Mouse (Mus musculus) stomach, embryonic 15.5 days (tissue): ENCODE measurements at regions not wholly inside any gene's neighbourhood (a gene's known extent, or its start where the extent isn't known, plus 50 kb on each side); places are given as distances from the start of the nearest gene placed in this dataset.

Experiments
- ATAC-seq: fragments of 200-750 bp; cut with Nextera tagmentation; 2 replicates; pipeline ENCODE4 v1.8.0; 2017; ENCODE audit warnings: low read depth, moderate number of reproducible peaks, moderate TSS enrichment; ENCODE audit not compliant: insufficient read depth, low FRiP score
- H3K27ac ChIP-seq: fragments of 300-500 bp; sonication (generic); 2 replicates; pipeline ENCODE4 v1.5.1; 2015; ENCODE audit warnings: mild to moderate bottlenecking, inconsistent platforms
- H3K27me3 ChIP-seq: fragments of 300-500 bp; sonication (generic); replicated peaks from 2 replicates; pipeline ENCODE4 v1.6.1; 2015; ENCODE audit warnings: inconsistent platforms
- H3K36me3 ChIP-seq: fragments of 300-500 bp; sonication (generic); 2 replicates; pipeline ENCODE4 v1.6.1; 2015; ENCODE audit warnings: inconsistent platforms
- H3K4me1 ChIP-seq: fragments of 300-500 bp; sonication (generic); 2 replicates; pipeline ENCODE4 v1.6.1; 2015; ENCODE audit warnings: inconsistent platforms
- H3K4me2 ChIP-seq: fragments of 300-500 bp; sonication (generic); 2 replicates; pipeline ENCODE4 v1.6.1; 2015; ENCODE audit warnings: mild to moderate bottlenecking, inconsistent platforms
- H3K4me3 ChIP-seq: fragments of 300-500 bp; sonication (generic); replicated peaks from 2 replicates; pipeline ENCODE4 v1.5.1; 2015; ENCODE audit warnings: inconsistent platforms
- H3K9ac ChIP-seq: fragments of 300-500 bp; sonication (generic); 2 replicates; pipeline ENCODE4 v1.6.1; 2015; ENCODE audit warnings: inconsistent platforms
- H3K9me3 ChIP-seq: fragments of 300-500 bp; sonication (generic); 2 replicates; pipeline ENCODE4 v1.6.1; 2016; ENCODE audit warnings: inconsistent platforms
- WGBS: fragments of 180-500 bp; shearing (Covaris S2); methylation state at CpG from one replicate; pipeline ENCODE4 v1.1.7; 2015; 5-methylcytosine and 5-hydroxymethylcytosine counted together

- no peaks in the 10 kb centered on the region for H3K36me3 ChIP-seq
- H3K4me3 ChIP-seq = no peak overlapping the region
- no peak overlapping the region for H3K4me2 ChIP-seq
- H3K27me3 ChIP-seq = no peaks in the 10 kb centered on the region
- no peak overlapping the region for H3K27ac ChIP-seq
- H3K4me1 ChIP-seq = no peaks in the 10 kb centered on the region
- WGBS = 83% methylated on average over 6 of the region's 6 CpGs
- no peak overlapping the region for H3K9ac ChIP-seq
- H3K9me3 ChIP-seq = no peaks in the 10 kb centered on the region
- no peak for ATAC-seq
Observed at GRCm38 (mm10) chr14:105621124-105621523, 275.5 kb downstream of the Spry2 start.

DNA sequence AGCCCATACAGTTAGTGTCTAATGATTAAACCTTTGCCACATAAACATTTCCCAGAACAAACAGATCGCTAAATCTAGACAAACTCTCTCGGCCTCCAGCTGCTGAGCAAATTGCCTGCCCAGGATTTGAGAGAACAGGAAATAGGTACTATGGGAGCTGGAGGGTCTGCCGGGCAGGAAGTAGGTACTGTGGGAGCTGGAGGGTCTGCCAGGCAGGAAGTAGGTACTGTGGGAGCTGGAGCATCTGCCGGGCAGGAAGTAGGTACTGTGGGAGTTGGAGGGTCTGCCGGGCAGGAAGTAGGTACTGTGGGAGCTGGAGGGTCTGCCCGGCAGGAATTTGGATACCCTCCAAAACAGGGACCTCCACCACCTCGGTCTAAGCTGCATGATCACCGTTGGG is 277.2 kb downstream of the Spry2 start:
- no peak overlapping the region for H3K4me3 ChIP-seq
- no peak overlapping the region for H3K27ac ChIP-seq
- WGBS = 57% methylated on average over 8 of the region's 8 CpGs
- no peak overlapping the region for H3K9ac ChIP-seq
- H3K27me3 ChIP-seq = no peaks in the 10 kb centered on the region
- H3K9me3 ChIP-seq = no peaks in the 10 kb centered on the region
- H3K36me3 ChIP-seq = no peaks in the 10 kb centered on the region
- ATAC-seq = no peak
- no peak overlapping the region for H3K4me2 ChIP-seq
- no peaks in the 10 kb centered on the region for H3K4me1 ChIP-seq

DNA sequence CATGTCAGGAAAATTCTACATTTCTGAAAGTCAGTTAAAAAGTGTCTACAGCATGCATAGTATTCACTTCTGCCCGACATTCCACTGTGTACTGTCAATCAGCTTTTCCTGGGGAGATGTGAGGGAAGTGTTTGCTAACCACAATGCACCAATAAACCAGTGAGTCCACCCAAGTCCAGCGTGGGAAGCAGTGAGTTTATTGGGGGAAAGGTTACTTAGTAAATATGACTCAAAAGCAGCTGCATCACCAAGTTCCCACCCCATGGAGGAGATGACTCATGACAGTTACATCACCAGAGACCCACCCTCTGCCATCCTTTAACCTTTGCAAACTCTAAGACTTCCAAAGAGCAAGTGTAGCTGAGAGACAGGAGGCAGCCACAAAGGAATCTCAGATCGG is 280.9 kb downstream of the Spry2 start:
- H3K4me2 ChIP-seq = no peak overlapping the region
- no peaks in the 10 kb centered on the region for H3K27me3 ChIP-seq
- no peaks in the 10 kb centered on the region for H3K4me1 ChIP-seq
- H3K4me3 ChIP-seq = no peak overlapping the region
- ATAC-seq = no peak
- H3K36me3 ChIP-seq = no peaks in the 10 kb centered on the region
- H3K27ac ChIP-seq = no peak overlapping the region
- no peaks in the 10 kb centered on the region for H3K9me3 ChIP-seq
- WGBS = 68% methylated on average over 3 of the region's 3 CpGs
- no peak overlapping the region for H3K9ac ChIP-seq

- WGBS = 81% methylated on average over 3 of the region's 3 CpGs
- no peaks in the 10 kb centered on the region for H3K4me1 ChIP-seq
- ATAC-seq = no peak
- no peak overlapping the region for H3K27ac ChIP-seq
- no peak overlapping the region for H3K4me2 ChIP-seq
- H3K9ac ChIP-seq = no peak overlapping the region
- H3K36me3 ChIP-seq = no peaks in the 10 kb centered on the region
- no peaks in the 10 kb centered on the region for H3K27me3 ChIP-seq
- no peak overlapping the region for H3K4me3 ChIP-seq
- H3K9me3 ChIP-seq = no peaks in the 10 kb centered on the region
Observed at GRCm38 (mm10) chr14:105612794-105613193, 283.8 kb downstream of the Spry2 start.

GRCm38 (mm10) chr14:105608804-105609203 is 287.8 kb downstream of the Spry2 start:
- H3K27ac ChIP-seq = no peak overlapping the region

GRCm38 (mm10) chr14:105606551-105606950 is 290.1 kb downstream of the Spry2 start:
- no peak overlapping the region for H3K4me2 ChIP-seq
- no peaks in the 10 kb centered on the region for H3K27me3 ChIP-seq
- H3K9ac ChIP-seq = no peak overlapping the region
- no peak overlapping the region for H3K27ac ChIP-seq
- H3K9me3 ChIP-seq = no peaks in the 10 kb centered on the region
- H3K4me1 ChIP-seq = no peaks in the 10 kb centered on the region
- ATAC-seq = no peak
- H3K36me3 ChIP-seq = no peaks in the 10 kb centered on the region
- 64% methylated on average over 3 of the region's 3 CpGs for WGBS
- H3K4me3 ChIP-seq = no peak overlapping the region

More at GRCm38 (mm10) chr14:105608804-105609203, 287.8 kb downstream of the Spry2 start:
- no peak overlapping the region for H3K9ac ChIP-seq
- 80% methylated on average over 4 of the region's 4 CpGs for WGBS
- no peak for ATAC-seq
- no peak overlapping the region for H3K4me3 ChIP-seq
- no peaks in the 10 kb centered on the region for H3K9me3 ChIP-seq
- H3K4me2 ChIP-seq = no peak overlapping the region
- H3K27me3 ChIP-seq = no peaks in the 10 kb centered on the region
- no peaks in the 10 kb centered on the region for H3K4me1 ChIP-seq
- H3K36me3 ChIP-seq = no peaks in the 10 kb centered on the region

DNA sequence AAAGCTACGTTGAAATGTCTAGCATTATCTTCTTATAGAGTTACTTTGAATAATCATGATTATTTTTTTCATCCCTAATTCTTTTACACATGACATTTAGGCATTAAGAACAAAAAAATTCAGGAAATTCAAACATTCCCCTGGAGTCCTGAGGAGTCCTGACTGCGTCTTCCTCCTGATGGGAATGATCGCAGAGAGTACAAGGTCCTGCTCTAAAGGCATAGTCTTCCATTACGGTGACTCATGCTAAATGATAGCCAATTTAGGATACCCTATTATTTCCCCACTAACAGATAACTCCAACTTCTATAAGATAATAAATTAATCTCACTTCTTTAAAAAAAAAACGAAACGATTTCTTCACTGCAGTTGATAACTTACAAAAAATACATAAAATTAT is 292.2 kb downstream of the Spry2 start:
- Histone ChIP-seq H3K4me3 (no peak overlapping the region), H3K36me3 (no peaks in the 10 kb centered on the region), H3K9ac (no peak overlapping the region), H3K27ac (no peak overlapping the region), H3K9me3 (no peaks in the 10 kb centered on the region), H3K4me2 (no peak overlapping the region), H3K27me3 (no peaks in the 10 kb centered on the region), H3K4me1 (no peaks in the 10 kb centered on the region)
- ATAC-seq = no peak
- 83% methylated on average over 6 of the region's 6 CpGs for WGBS

DNA sequence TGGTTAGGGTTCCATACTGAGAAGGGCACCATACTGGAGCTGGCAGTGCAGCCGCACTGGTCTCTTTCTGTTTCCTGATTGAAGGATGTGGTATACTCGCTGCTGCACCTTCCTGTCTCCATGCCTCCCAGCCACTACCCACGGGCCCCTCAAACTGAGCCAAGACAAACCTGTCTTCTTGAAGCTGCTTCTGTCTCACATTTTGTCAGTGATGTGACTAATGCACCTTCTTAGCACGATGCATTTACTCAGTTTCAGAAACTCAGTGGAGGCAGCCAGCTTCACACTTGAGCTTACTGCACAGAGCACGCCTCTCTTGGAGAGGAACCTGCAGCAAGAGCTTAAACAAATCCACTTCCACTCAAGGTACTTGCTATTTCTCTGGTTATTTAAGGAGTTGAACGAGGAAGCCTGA is 293.6 kb downstream of the Spry2 start:
- H3K9me3 ChIP-seq = no peaks in the 10 kb centered on the region
- H3K4me2 ChIP-seq = no peak overlapping the region
- no peak for ATAC-seq
- 59% methylated on average over 6 of the region's 6 CpGs for WGBS
- no peak overlapping the region for H3K4me3 ChIP-seq
- no peaks in the 10 kb centered on the region for H3K36me3 ChIP-seq
- no peak overlapping the region for H3K9ac ChIP-seq
- no peak overlapping the region for H3K27ac ChIP-seq
- H3K27me3 ChIP-seq = no peaks in the 10 kb centered on the region
- no peaks in the 10 kb centered on the region for H3K4me1 ChIP-seq

- no peak overlapping the region for H3K4me3 ChIP-seq
- H3K27ac ChIP-seq = no peak overlapping the region
- H3K27me3 ChIP-seq = no peaks in the 10 kb centered on the region
- H3K4me1 ChIP-seq = no peaks in the 10 kb centered on the region
- WGBS = 89% methylated on average over 24 of the region's 24 CpGs
- H3K36me3 ChIP-seq = no peaks in the 10 kb centered on the region
- H3K9me3 ChIP-seq = no peaks in the 10 kb centered on the region
- no peak overlapping the region for H3K9ac ChIP-seq
- H3K4me2 ChIP-seq = no peak overlapping the region
- ATAC-seq = no peak
Observed at GRCm38 (mm10) chr14:105599550-105600453, 296.8 kb downstream of the Spry2 start.

DNA sequence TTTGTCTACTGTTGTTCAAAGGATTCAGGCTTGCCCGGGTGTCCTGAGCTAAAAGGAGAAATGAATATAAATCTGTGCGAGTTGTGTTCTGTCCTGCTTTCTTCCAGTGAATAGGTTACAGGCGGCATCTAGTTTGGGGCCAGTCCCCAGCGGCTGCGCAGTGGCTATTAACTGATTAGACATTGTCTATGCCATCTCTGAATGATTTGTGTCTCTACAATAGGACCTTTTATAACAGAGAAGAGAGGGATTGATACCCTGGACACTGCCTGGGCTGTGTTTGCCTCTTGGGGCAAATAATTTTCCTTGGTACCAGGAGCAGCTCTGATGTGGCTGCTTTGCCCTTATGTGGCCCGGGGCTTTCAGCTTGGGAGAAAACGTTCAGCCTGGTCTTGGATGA is 306.9 kb downstream of the Spry2 start:
- Histone ChIP-seq H3K27me3 (no peaks in the 10 kb centered on the region), H3K4me1 (no peaks in the 10 kb centered on the region), H3K9me3 (no peaks in the 10 kb centered on the region), H3K4me2 (no peak overlapping the region), H3K36me3 (no peaks in the 10 kb centered on the region), H3K9ac (no peak overlapping the region), H3K27ac (no peak overlapping the region), H3K4me3 (no peak overlapping the region)
- no peak for ATAC-seq
- 86% methylated on average over 7 of the region's 7 CpGs for WGBS

- no peaks in the 10 kb centered on the region for H3K9me3 ChIP-seq
- no peak overlapping the region for H3K4me3 ChIP-seq
- H3K9ac ChIP-seq = no peak overlapping the region
- ATAC-seq = no peak
- no peaks in the 10 kb centered on the region for H3K4me1 ChIP-seq
- H3K27me3 ChIP-seq = no peaks in the 10 kb centered on the region
- H3K36me3 ChIP-seq = no peaks in the 10 kb centered on the region
- H3K4me2 ChIP-seq = no peak overlapping the region
- 87% methylated on average over 20 of the region's 20 CpGs for WGBS
- no peak overlapping the region for H3K27ac ChIP-seq
Observed at GRCm38 (mm10) chr14:105589261-105589660, 307.4 kb downstream of the Spry2 start.

DNA sequence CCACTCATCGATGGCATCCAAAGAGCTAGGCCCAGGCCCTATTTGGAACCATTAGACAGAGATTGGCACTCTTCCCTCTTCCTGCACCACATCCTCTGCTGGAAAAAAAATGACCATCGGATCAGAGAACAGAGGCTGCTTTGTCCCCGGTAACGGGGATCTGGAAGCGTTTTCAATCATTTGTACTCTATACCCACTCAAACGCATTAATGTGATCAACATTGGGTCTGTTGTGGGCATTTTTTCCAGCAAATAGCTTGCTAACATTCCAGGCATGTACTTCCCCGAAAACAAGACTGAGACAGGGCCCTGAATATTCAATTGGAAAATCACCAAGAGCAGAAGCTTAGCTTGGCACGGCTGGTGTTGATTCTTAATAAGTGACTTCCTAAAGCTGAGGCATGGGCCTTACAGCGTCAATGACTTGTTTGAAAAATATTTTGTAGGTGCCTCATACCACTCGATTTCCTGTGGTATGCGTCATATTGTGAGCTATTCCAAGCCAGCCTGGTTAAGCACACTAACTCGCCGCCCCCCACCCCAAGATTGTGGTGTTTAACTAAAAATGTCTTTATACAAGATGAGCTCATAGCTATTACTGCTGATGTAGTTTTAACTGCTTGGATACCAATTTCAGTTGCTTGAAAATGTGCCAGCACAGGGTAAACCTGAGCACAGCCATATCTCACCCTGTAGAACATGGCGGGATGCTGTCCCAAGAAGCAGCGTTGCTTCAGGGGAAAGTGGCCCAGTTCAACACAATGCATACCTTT is 308.0 kb downstream of the Spry2 start:
- WGBS = 77% methylated on average over 15 of the region's 15 CpGs
- H3K9me3 ChIP-seq = no peaks in the 10 kb centered on the region
- no peak overlapping the region for H3K4me3 ChIP-seq
- no peak overlapping the region for H3K9ac ChIP-seq
- no peaks in the 10 kb centered on the region for H3K27me3 ChIP-seq
- H3K4me2 ChIP-seq = no peak overlapping the region
- no peaks in the 10 kb centered on the region for H3K4me1 ChIP-seq
- no peaks in the 10 kb centered on the region for H3K36me3 ChIP-seq
- H3K27ac ChIP-seq = no peak overlapping the region
- no peak for ATAC-seq
